In genomic region chr17:53566161-53566918, GRCm38 (mm10) we compare ENCODE assay signal across 7 mouse cellular contexts. TPM values are rescaled to one million over a fixed set of nuclear protein-coding genes. Genes with fewer than 3 reads are reported as not detected.
A peak's percentile ranks its signal among the peaks of the same experiment; 100 is the strongest.
DNase-seq lines count a peak whose midpoint lies in the region; ATAC-seq and TF ChIP-seq lines count a peak whose summit lies in the region.

TSS of gene Kat2b (plus strand) at chr17:53566861.

- WGBS in forebrain, embryonic 11.5 days: 2% methylated on average over 20 of the region's 20 CpGs
- 3% methylated on average over 20 of the region's 20 CpGs for WGBS in lung, embryonic 16.5 days

- H3K4me1 ChIP-seq in forebrain, embryonic 11.5 days (replicated peaks; ENCODE audit: control insufficient read depth, insufficient read depth, low read length): peaks cover 3% of the 10 kb centered on the region
- peaks cover 25% of the 10 kb centered on the region for H3K4me1 ChIP-seq in lung, embryonic 16.5 days (replicated peaks; ENCODE audit: control insufficient read depth, insufficient read depth, low read length)

- peak; percentile 54 for DNase-seq in MN1 (ENCODE audit: low spot score)
- peak; percentile 79 for DNase-seq in brain, embryonic 14.5 days (ENCODE audit: low read depth)
- peak; percentile 56 for DNase-seq in forebrain, embryonic 11.5 days (ENCODE audit: low spot score)
- peak; percentile 42 for DNase-seq in heart, postnatal 25 days (ENCODE audit: low spot score)
- DNase-seq in layer of hippocampus, adult 8-10 months (ENCODE audit: low spot score in 2 of 2): peak in 1 of 2 experiments; percentile 24
- DNase-seq in ovary, postnatal 10 days (ENCODE audit: low spot score): peak; percentile 28

- no peaks in the 10 kb centered on the region for H3K36me3 ChIP-seq in forebrain, embryonic 11.5 days (ENCODE audit: control insufficient read depth, insufficient read depth, low read length)
- no peaks in the 10 kb centered on the region for H3K36me3 ChIP-seq in lung, embryonic 16.5 days (ENCODE audit: control insufficient read depth, insufficient read depth, low read length)

- intact Hi-C loops in heart, postnatal 25 days (cut with DNase I): no loop called here

- no peak for TF ChIP-seq POLR2A in brain, embryonic 14.5 days (IDR thresholded peaks at IDR 0.05; ENCODE audit: borderline replicate concordance, extremely low read depth, insufficient read depth, insufficient read length, poor library complexity, severe bottlenecking)

- H3K9me3 ChIP-seq in forebrain, embryonic 11.5 days (ENCODE audit: control insufficient read depth, low read length): no peaks in the 10 kb centered on the region
- no peaks in the 10 kb centered on the region for H3K9me3 ChIP-seq in lung, embryonic 16.5 days (ENCODE audit: control insufficient read depth, low read length)

- H3K27ac ChIP-seq in forebrain, embryonic 11.5 days (ENCODE audit: low read depth, low read length): peak within 1 kb of the TSS; percentile 92
- peak within 1 kb of the TSS; percentile 95 for H3K27ac ChIP-seq in lung, embryonic 16.5 days (ENCODE audit: low read length)

- peak within 1 kb of the TSS; percentile 95 for H3K9ac ChIP-seq in forebrain, embryonic 11.5 days (ENCODE audit: low read length)
- H3K9ac ChIP-seq in lung, embryonic 16.5 days (ENCODE audit: low read length): peak within 1 kb of the TSS; percentile 90

- no peak for ATAC-seq in forebrain, embryonic 11.5 days (replicated peaks; ENCODE audit: low FRiP score)
- 0 out of 2 replicates have a peak, but pooled peaks have one; percentile 8 for ATAC-seq in lung, embryonic 16.5 days (ENCODE audit: low read depth)

- TF ChIP-seq CTCF in brain, embryonic 14.5 days (IDR thresholded peaks at IDR 0.05; ENCODE audit: borderline replicate concordance, extremely low read depth, insufficient read depth, insufficient read length): no peak

- no peaks in the 10 kb centered on the region for H3K27me3 ChIP-seq in forebrain, embryonic 11.5 days (ENCODE audit: control insufficient read depth, insufficient read depth, low read length)
- H3K27me3 ChIP-seq in lung, embryonic 16.5 days (ENCODE audit: control insufficient read depth, insufficient read depth, low read depth, low read length): no peaks in the 10 kb centered on the region

- peak within 1 kb of the TSS; percentile 88 for H3K4me3 ChIP-seq in forebrain, embryonic 11.5 days (ENCODE audit: low read depth, low read length)
- peak within 1 kb of the TSS; percentile 85 for H3K4me3 ChIP-seq in lung, embryonic 16.5 days (ENCODE audit: low read length)

- peak within 1 kb of the TSS; percentile 90 for H3K4me2 ChIP-seq in forebrain, embryonic 11.5 days (ENCODE audit: low read depth, low read length, severe bottlenecking)
- peak within 1 kb of the TSS; percentile 73 for H3K4me2 ChIP-seq in lung, embryonic 16.5 days (ENCODE audit: low read depth, low read length)

RNA-seq across cellular contexts. Expression of gene Kat2b, which starts in this region (rescaled TPM):
- 12.5 and 13.1 TPM in 2 replicates for polyA plus RNA-seq in brain, embryonic 14.5 days (2012; rRNA removed)
- 5.9 and 6.1 TPM in 2 replicates for polyA plus RNA-seq in forebrain, embryonic 11.5 days (2014; fragmentation: Nextera tagmentation; extraction: Ambion mirVana)
- total RNA-seq in heart, postnatal 25 days (2021): 10 to 100 TPM; 85.6 TPM
- total RNA-seq in layer of hippocampus, adult 8-10 months (2022): 10 to 100 TPM; 15.4 to 29.7 (median 19.8) TPM
- 4.8 and 5.2 TPM in 2 replicates for polyA plus RNA-seq in lung, embryonic 16.5 days (2015; fragmentation: Nextera tagmentation; extraction: Ambion mirVana)
